Mouse (Mus musculus) spleen, adult 2 months (tissue): ENCODE results near the gene Dpep1. TPM values are rescaled to one million over a fixed set of nuclear protein-coding genes. Genes with fewer than 3 reads are reported as not detected.

Source experiments
- DNase-seq, 2 experiments: peaks; one replicate each; pipeline versions ENCODE4 v3.0.0 to v3.0.0-alpha.2; 2012 to 2021; ENCODE audit warnings: low spot score in 2 of 2, low read depth in 1 of 2
- H3K27ac ChIP-seq: fragments of 200-500 bp; 2 replicates; pipeline ENCODE4 v1.5.1; 2012; ENCODE audit warnings: low read length, inconsistent platforms; ENCODE audit not compliant: insufficient read depth
- H3K27me3 ChIP-seq: fragments of 200-500 bp; 2 replicates; pipeline ENCODE4 v1.6.1; 2012; ENCODE audit warnings: mild to moderate bottlenecking, moderate library complexity, low read length, inconsistent platforms; ENCODE audit not compliant: control insufficient read depth, insufficient read depth
- H3K36me3 ChIP-seq: fragments of 200-500 bp; 2 replicates; pipeline ENCODE4 v1.6.1; 2012; ENCODE audit warnings: mild to moderate bottlenecking, low read length, inconsistent platforms; ENCODE audit not compliant: control insufficient read depth, insufficient read depth
- H3K4me1 ChIP-seq: fragments of 200-500 bp; 2 replicates; pipeline ENCODE4 v1.6.1; 2011; ENCODE audit warnings: inconsistent platforms; ENCODE audit not compliant: control insufficient read depth, insufficient read depth, insufficient read length
- H3K4me3 ChIP-seq: fragments of 200-500 bp; 2 replicates; pipeline ENCODE4 v1.5.1; 2011; ENCODE audit warnings: mild to moderate bottlenecking, inconsistent platforms; ENCODE audit not compliant: insufficient read depth, insufficient read length; ENCODE audit errors: extremely low read depth
- CTCF ChIP-seq: fragments of 200-500 bp; IDR thresholded peaks from 2 replicates; pipeline ENCODE4 v1.5.1; 2011; ENCODE audit warnings: mild to moderate bottlenecking, inconsistent platforms; ENCODE audit not compliant: insufficient read depth, insufficient read length, insufficient replicate concordance; ENCODE audit errors: extremely low read depth
- POLR2A ChIP-seq: fragments of 200-500 bp; IDR thresholded peaks from 2 replicates; pipeline ENCODE4 v1.6.1; 2011; ENCODE audit warnings: low read depth, low read length, inconsistent platforms
- WGBS: fragments of 180-500 bp; shearing (Covaris S2); methylation state at CpG from one replicate; pipeline ENCODE4 v1.1.7; 2018; 5-methylcytosine and 5-hydroxymethylcytosine counted together
- polyA plus RNA-seq: library from polyadenylated mRNA; depleted of rRNA; stranded (reverse); fragments of >200 nt; gene quantifications from 2 replicates; pipeline ENCODE4 v1.2.3, GENCODE M21; 2012

Gene Dpep1
- polyA plus RNA-seq, 1 experiment, result 1.6 TPM

GRCm38 (mm10) chr8:123235520-123236497 lies 49.8 kb downstream of the Dpep1 start, which contains the start of gene Spata2l:
Gene Spata2l (minus strand): TSS chr8:123236233.
- TF ChIP-seq POLR2A (peak; percentile 36; the same call in 1 of the 2 replicates), CTCF (peak; percentile 9; the same call in 1 of the 2 replicates)
- Histone ChIP-seq H3K4me1 (peaks cover 7% of the 10 kb centered on the region), H3K27me3 (no peaks in the 10 kb centered on the region), H3K4me3 (peak within 1 kb of the TSS; percentile 98), H3K36me3 (no peaks in the 10 kb centered on the region), H3K27ac (no peak within 1 kb of the TSS)
- peak; percentile 72 to 87 for DNase-seq
- WGBS, result 2% methylated on average over 57 of the region's 57 CpGs

GRCm38 (mm10) chr8:123239398-123239797 lies 53.4 kb downstream of the Dpep1 start:
- WGBS, result 93% methylated on average over 10 of the region's 10 CpGs
- Histone ChIP-seq H3K27me3 (no peaks in the 10 kb centered on the region), H3K4me1 (peaks cover 7% of the 10 kb centered on the region), H3K36me3 (peaks cover 4% of the 10 kb centered on the region; the same call in 1 of the 2 replicates), H3K27ac (no peak overlapping the region), H3K4me3 (no peak overlapping the region)
- no peak for DNase-seq
- TF ChIP-seq POLR2A (no peak), CTCF (no peak)

- 88% methylated on average over 7 of the region's 7 CpGs for WGBS
- H3K4me1 ChIP-seq, result no peaks in the 10 kb centered on the region
- TF ChIP-seq CTCF, result no peak
- no peak for TF ChIP-seq POLR2A
- H3K4me3 ChIP-seq, result no peak overlapping the region
- no peaks in the 10 kb centered on the region for H3K27me3 ChIP-seq
- H3K36me3 ChIP-seq, result peaks cover 15% of the 10 kb centered on the region
- DNase-seq, result no peak
- H3K27ac ChIP-seq, result no peak overlapping the region
Measured at GRCm38 (mm10) chr8:123242107-123242923, 56.3 kb downstream of the Dpep1 start.

GRCm38 (mm10) chr8:123243053-123243452 lies 57.0 kb downstream of the Dpep1 start:
- no peak for DNase-seq
- H3K36me3 ChIP-seq, result peaks cover 21% of the 10 kb centered on the region
- WGBS, result 81% methylated on average over 11 of the region's 11 CpGs
- H3K4me3 ChIP-seq, result no peak overlapping the region
- no peaks in the 10 kb centered on the region for H3K4me1 ChIP-seq
- no peak overlapping the region for H3K27ac ChIP-seq
- TF ChIP-seq CTCF (no peak), POLR2A (no peak)
- H3K27me3 ChIP-seq, result no peaks in the 10 kb centered on the region

GRCm38 (mm10) chr8:123244382-123244781 lies 58.3 kb downstream of the Dpep1 start:
- WGBS, result 91% methylated on average over 4 of the region's 4 CpGs
- DNase-seq, result no peak
- TF ChIP-seq POLR2A, result no peak
- no peak for TF ChIP-seq CTCF
- Histone ChIP-seq H3K36me3 (peaks cover 28% of the 10 kb centered on the region), H3K27me3 (no peaks in the 10 kb centered on the region), H3K4me1 (no peaks in the 10 kb centered on the region), H3K27ac (no peak overlapping the region), H3K4me3 (no peak overlapping the region)

GRCm38 (mm10) chr8:123245543-123245942 lies 59.5 kb downstream of the Dpep1 start:
- no peak overlapping the region for H3K27ac ChIP-seq
- H3K4me3 ChIP-seq, result no peak overlapping the region
- H3K27me3 ChIP-seq, result no peaks in the 10 kb centered on the region
- H3K36me3 ChIP-seq, result peaks cover 31% of the 10 kb centered on the region
- H3K4me1 ChIP-seq, result no peaks in the 10 kb centered on the region
- WGBS, result 92% methylated on average over 12 of the region's 12 CpGs
- TF ChIP-seq CTCF (no peak), POLR2A (no peak)
- no peak for DNase-seq
